In genomic region chr12:73545672-73546085, GRCm38 (mm10) we compare ENCODE assay signal across 9 mouse cellular contexts. TPM values are rescaled to one million over a fixed set of nuclear protein-coding genes. Genes with fewer than 3 reads are reported as not detected.
DNase-seq lines count a peak whose midpoint lies in the region; ATAC-seq lines count a peak whose summit lies in the region.
"Had no signal": no experiment of that assay in that cellular context is flagged by ENCODE, and none has a peak within 500 bp of the region (broad histone marks: within the 10 kb centered on the region; RNA-seq: fewer than 3 reads in every experiment).

No protein-coding gene starts in this region.

- H3K9me3 ChIP-seq in forebrain, embryonic 12.5 days, result no peaks in the 10 kb centered on the region

- peaks cover 14% of the 10 kb centered on the region for H3K4me1 ChIP-seq in forebrain, embryonic 12.5 days

- H3K9ac ChIP-seq in forebrain, embryonic 12.5 days, result peak overlapping the region; percentile 38; the same call in 1 of the 2 replicates

- H3K36me3 ChIP-seq in forebrain, embryonic 12.5 days (replicated peaks), result no peaks in the 10 kb centered on the region

- under 1% methylated on average over 55 of the region's 55 CpGs for WGBS in forebrain, embryonic 12.5 days

- H3K27me3 ChIP-seq in forebrain, embryonic 12.5 days, result peaks cover 86% of the 10 kb centered on the region

- ATAC-seq in forebrain, embryonic 12.5 days (ENCODE audit: low FRiP score), result peak; percentile 51
- ATAC-seq in megakaryocyte progenitor cell, adult 5-6 weeks (replicated peaks; ENCODE audit: poor library complexity), result peak; percentile 69

- H3K4me2 ChIP-seq in forebrain, embryonic 12.5 days, result peak overlapping the region; percentile 61

- H3K4me3 ChIP-seq in forebrain, embryonic 12.5 days (replicated peaks), result peak overlapping the region; percentile 42

- no peak overlapping the region for H3K27ac ChIP-seq in forebrain, embryonic 12.5 days
- H3K27ac ChIP-seq: macrophage had no signal

- DNase-seq in left cerebral cortex, postnatal 4 days, result peak; percentile 30
- no peak for DNase-seq in left cerebral cortex, postnatal 25 days (ENCODE audit: low spot score in 2 of 2)
- peak; percentile 61 for DNase-seq in heart, postnatal 4 days
- DNase-seq in kidney, postnatal 4 days, result peak; percentile 59 to 68
- peak; percentile 62 for DNase-seq in thymus, postnatal 0 days (ENCODE audit: low spot score)
- DNase-seq in cerebellum, adult 9-10 months, result no peak

- intact Hi-C loops in left cerebral cortex, postnatal 4 days (cut with DNase I), result no loop called here
- intact Hi-C loops in left cerebral cortex, postnatal 25 days (cut with DNase I), result no loop called here

RNA-seq across cellular contexts. Expression of gene Tmem30b, which starts 0.5 kb away (rescaled TPM):
- total RNA-seq in left cerebral cortex, postnatal 4 days (2021), result under 1 TPM; 0.28 to 0.42 TPM
- not detected for total RNA-seq in left cerebral cortex, postnatal 25 days (2021)
- polyA plus RNA-seq in forebrain, embryonic 12.5 days (2016; fragmentation: Nextera tagmentation; extraction: Ambion mirVana), result 2.2 and 3.1 TPM in 2 replicates
- under 1 TPM; 0.31 to 0.32 TPM for total RNA-seq in heart, postnatal 4 days (2021)
- not detected in 2 replicates for total RNA-seq in megakaryocyte progenitor cell, adult 5-6 weeks (2015)
- not detected in 2 replicates for total RNA-seq in megakaryocyte progenitor cell, adult 5-6 weeks (2017)
- polyA plus RNA-seq in thymus, postnatal 0 days (2015; fragmentation: Nextera tagmentation; extraction: Ambion mirVana), result 11.6 and 12.5 TPM in 2 replicates
- polyA plus RNA-seq: macrophage had no signal

RNA-seq across cellular contexts. Expression of gene Prkch, which starts 38.9 kb away (rescaled TPM):
- 1 to 10 TPM; 7.3 to 9.1 TPM for total RNA-seq in left cerebral cortex, postnatal 4 days (2021)
- total RNA-seq in left cerebral cortex, postnatal 25 days (2021), result 1 to 10 TPM; 3.5 to 9.3 TPM
- polyA plus RNA-seq in forebrain, embryonic 12.5 days (2016; fragmentation: Nextera tagmentation; extraction: Ambion mirVana), result 4.6 and 6.0 TPM in 2 replicates
- total RNA-seq in heart, postnatal 4 days (2021), result 10 to 100 TPM; 22.6 to 23.1 TPM
- 4.2 and 7.5 TPM in 2 replicates for total RNA-seq in megakaryocyte progenitor cell, adult 5-6 weeks (2015)
- total RNA-seq in megakaryocyte progenitor cell, adult 5-6 weeks (2017), result 4.5 and 4.9 TPM in 2 replicates
- 37.1 and 40.4 TPM in 2 replicates for polyA plus RNA-seq in thymus, postnatal 0 days (2015; fragmentation: Nextera tagmentation; extraction: Ambion mirVana)

Comparison
In these comparisons a context has a peak if more than half of its experiments do, and no peak if none do; other contexts are left out.
1. DNase-seq: peak in left cerebral cortex, postnatal 4 days (single experiment), heart, postnatal 4 days (single experiment), kidney, postnatal 4 days (2 of 2) and thymus, postnatal 0 days (single experiment); none in left cerebral cortex, postnatal 25 days (0 of 2) and cerebellum, adult 9-10 months (single experiment).